Mouse (Mus musculus) ES-E14 (cell line): ENCODE measurements at regions not wholly inside any gene's neighbourhood (a gene's known extent, or its start where the extent isn't known, plus 50 kb on each side); places are given as distances from the start of the nearest gene placed in this dataset.

Experiments
- DNase-seq: peaks from one replicate; pipeline ENCODE4 v3.0.0-alpha.2; 2013; ENCODE audit warnings: low read depth, low spot score
- H3K27ac ChIP-seq: 2 replicates; pipeline ENCODE4 v1.5.1; 2012; ENCODE audit warnings: low read depth, mild to moderate bottlenecking, low read length, moderate library complexity, mixed read lengths; ENCODE audit not compliant: poor library complexity, insufficient read depth, severe bottlenecking
- H3K36me3 ChIP-seq: 2 replicates; pipeline ENCODE4 v1.6.1; 2012; ENCODE audit warnings: mild to moderate bottlenecking, low read length, moderate library complexity, mixed read lengths; ENCODE audit not compliant: control insufficient read depth, poor library complexity, insufficient read depth, severe bottlenecking
- H3K4me1 ChIP-seq, 2 experiments: fragments of 150-350 bp in 1 of 2; sonication (generic) in 1 of 2; 2 replicates each; pipeline ENCODE4 v1.6.1; 2012; ENCODE audit warnings: low read length in 2 of 2, mild to moderate bottlenecking in 1 of 2, mixed read lengths in 1 of 2; ENCODE audit not compliant: control insufficient read depth in 2 of 2, insufficient read depth in 2 of 2, poor library complexity in 1 of 2
- H3K4me3 ChIP-seq, 2 experiments: fragments of 150-350 bp in 1 of 2; sonication (generic) in 1 of 2; 2 replicates each; pipeline ENCODE4 v1.5.1; 2012; ENCODE audit warnings: low read length in 2 of 2, low read depth in 1 of 2, mild to moderate bottlenecking in 1 of 2, mixed read lengths in 1 of 2; ENCODE audit not compliant: insufficient read depth in 1 of 2, poor library complexity in 1 of 2, severe bottlenecking in 1 of 2
- H3K9ac ChIP-seq: 2 replicates; pipeline ENCODE4 v1.6.1; 2012; ENCODE audit warnings: low read depth, mild to moderate bottlenecking, low read length, mixed read lengths; ENCODE audit not compliant: poor library complexity, insufficient read depth, severe bottlenecking
- H3K9me3 ChIP-seq: fragments of 150-350 bp; sonication (generic); 2 replicates; pipeline ENCODE4 v1.6.1; 2012; ENCODE audit warnings: low read depth, mild to moderate bottlenecking, low read length; ENCODE audit not compliant: control insufficient read depth, insufficient read depth
- CHD2 ChIP-seq: IDR thresholded peaks from 2 replicates; pipeline ENCODE4 v1.6.1; 2014; ENCODE audit warnings: mild to moderate bottlenecking, low read depth, low read length, inconsistent platforms
- HCFC1 ChIP-seq: IDR thresholded peaks from 2 replicates; pipeline ENCODE4 v1.6.1; 2012; ENCODE audit warnings: low read length, inconsistent platforms, borderline replicate concordance; ENCODE audit not compliant: insufficient read depth
- MAFK ChIP-seq: IDR thresholded peaks from 2 replicates; pipeline ENCODE4 v1.6.1; 2014; ENCODE audit warnings: mild to moderate bottlenecking, low read depth, low read length, inconsistent platforms; ENCODE audit not compliant: insufficient read depth
- ZC3H11A ChIP-seq: IDR thresholded peaks from 2 replicates; pipeline ENCODE4 v1.6.1; 2012; ENCODE audit warnings: low read depth, mild to moderate bottlenecking, inconsistent platforms, low read length, borderline replicate concordance
- ZNF384 ChIP-seq: IDR thresholded peaks from 2 replicates; pipeline ENCODE4 v1.6.1; 2012; ENCODE audit warnings: low read depth, low read length, inconsistent platforms
- in situ Hi-C, 2 experiments: fragments of 600-800 bp; cut with MboI; formaldehyde crosslinking; loops; one replicate each; pipeline ENCODE4 v1.15.1; 2025; ENCODE audit warnings: low sequenced_read_pairs in 2 of 2, inconsistent platforms in 1 of 2; ENCODE audit not compliant: unreplicated experiment in 2 of 2

DNA sequence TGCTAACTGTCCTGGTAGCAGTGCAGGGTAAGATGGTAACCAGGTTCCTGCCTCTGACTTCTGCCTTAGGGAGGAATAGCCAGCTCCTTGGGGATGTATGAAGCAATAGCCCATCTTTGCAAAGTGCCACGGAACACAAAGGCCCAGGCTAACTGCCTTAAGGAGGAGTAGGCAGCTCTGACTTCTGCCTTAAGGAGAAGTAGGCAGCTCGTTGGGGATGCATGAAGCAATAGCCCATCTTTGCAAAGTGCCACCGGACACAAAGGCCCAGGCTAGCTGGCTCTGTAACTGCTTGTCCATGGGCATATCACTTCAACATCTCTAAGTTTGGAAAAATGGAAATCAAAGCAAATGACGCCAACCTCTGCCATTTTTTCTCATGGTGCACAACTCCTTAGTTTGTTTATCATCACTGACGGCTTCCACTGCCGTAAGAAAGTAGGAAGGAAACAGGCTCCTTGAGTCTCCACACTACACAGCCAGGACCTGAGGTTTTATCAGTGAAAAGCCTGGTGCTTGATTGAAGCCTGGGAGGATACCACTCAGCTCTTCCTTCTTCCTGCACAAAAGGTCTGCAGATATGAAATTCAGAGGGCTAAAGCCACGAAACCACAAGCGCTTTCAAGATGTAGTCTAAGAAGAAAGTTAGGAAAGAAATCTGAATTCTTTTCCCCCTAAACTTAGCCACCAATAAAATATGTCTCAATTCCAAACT is 74.4 kb upstream of the Lpp start:
- H3K4me1 ChIP-seq: no peaks in the 10 kb centered on the region
- no peak overlapping the region for H3K27ac ChIP-seq
- DNase-seq: no peak
- in situ Hi-C loops: loop anchor here in 1 of 2 experiments (25.0 kb wide), 1 partner anchor 332 kb away; the partner anchor contains the start of genes Bcl6 and Gm37419
- no peak for TF ChIP-seq MAFK
- no peak for TF ChIP-seq ZNF384
- TF ChIP-seq HCFC1: no peak
- TF ChIP-seq ZC3H11A: no peak
- TF ChIP-seq CHD2: no peak
- H3K4me3 ChIP-seq: no peak overlapping the region
- H3K36me3 ChIP-seq: no peaks in the 10 kb centered on the region
- no peaks in the 10 kb centered on the region for H3K9me3 ChIP-seq
- H3K9ac ChIP-seq: no peak overlapping the region

DNA sequence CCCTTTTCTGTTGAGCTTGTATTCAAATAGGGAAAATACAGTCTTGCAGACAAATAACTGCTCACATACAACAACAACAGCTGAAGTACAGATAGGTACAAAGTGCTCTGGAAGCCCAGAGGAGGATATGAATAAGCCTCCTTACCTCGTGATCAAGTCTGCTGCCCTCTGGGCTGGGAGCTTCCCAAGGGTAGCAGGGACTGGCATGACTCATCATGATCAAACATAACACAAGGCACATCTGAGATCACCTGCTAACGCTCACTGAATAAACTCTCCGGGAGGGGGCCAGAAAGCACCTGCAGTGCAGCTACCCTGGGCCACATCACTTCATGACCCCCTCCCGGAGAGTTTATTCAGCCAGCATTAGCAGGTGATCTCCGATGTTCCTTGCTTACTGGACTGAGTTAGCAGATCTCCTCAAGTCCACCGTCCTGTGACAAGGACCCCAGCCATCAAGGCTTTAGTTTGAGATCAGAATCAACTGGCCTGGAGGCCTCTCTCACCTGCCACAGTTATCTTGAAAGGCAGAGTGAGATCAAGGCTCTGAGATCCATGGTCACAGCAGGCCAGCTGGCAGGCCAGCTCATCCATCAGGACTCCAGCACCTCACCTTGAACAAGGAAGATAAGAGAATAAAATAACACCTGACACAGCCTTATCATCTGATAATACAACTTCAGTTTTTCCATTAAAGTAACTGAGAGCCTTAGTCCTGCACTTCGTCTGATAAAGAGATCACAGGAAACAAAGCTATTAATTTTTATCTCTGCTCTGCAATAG is 79.6 kb upstream of the Lpp start:
- in situ Hi-C loops: loop anchor here in 1 of 2 experiments (25.0 kb wide), 1 partner anchor 326 kb away; the partner anchor contains the start of genes Bcl6 and Gm37419
- no peak for DNase-seq
- TF ChIP-seq MAFK (no peak), ZNF384 (no peak), HCFC1 (no peak), ZC3H11A (no peak), CHD2 (no peak)
- Histone ChIP-seq H3K4me1 (no peaks in the 10 kb centered on the region), H3K9ac (no peak overlapping the region), H3K27ac (no peak overlapping the region), H3K9me3 (no peaks in the 10 kb centered on the region), H3K36me3 (no peaks in the 10 kb centered on the region), H3K4me3 (no peak overlapping the region)

DNA sequence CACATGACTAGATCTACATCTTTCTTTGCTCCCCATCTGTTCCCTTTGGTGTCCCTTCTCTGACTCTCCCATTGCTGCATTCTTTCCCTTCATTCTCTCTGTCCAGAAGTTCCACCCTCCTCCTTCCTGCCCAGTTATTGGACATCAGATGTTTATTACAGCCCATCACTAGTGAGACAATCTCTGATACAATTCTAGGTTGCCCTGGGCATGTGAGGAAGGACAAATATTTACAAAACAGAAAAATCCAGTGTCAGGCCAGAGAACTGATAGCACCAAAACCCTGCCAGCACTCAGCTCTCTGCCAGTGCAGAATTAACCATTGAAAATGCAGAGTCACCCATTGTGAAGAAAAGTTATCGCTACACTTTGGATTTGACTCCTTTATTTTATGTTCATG is 87.9 kb upstream of the Lpp start:
- no peak overlapping the region for H3K27ac ChIP-seq
- no peak for DNase-seq
- no peak overlapping the region for H3K4me3 ChIP-seq
- no peaks in the 10 kb centered on the region for H3K9me3 ChIP-seq
- no peaks in the 10 kb centered on the region for H3K36me3 ChIP-seq
- no peaks in the 10 kb centered on the region for H3K4me1 ChIP-seq
- no peak overlapping the region for H3K9ac ChIP-seq
- in situ Hi-C loops: loop anchor here in 1 of 2 experiments (25.0 kb wide), 1 partner anchor 318 kb away; the partner anchor contains the start of genes Bcl6 and Gm37419
- TF ChIP-seq ZNF384 (no peak), HCFC1 (no peak), MAFK (no peak), CHD2 (no peak), ZC3H11A (no peak)

DNA sequence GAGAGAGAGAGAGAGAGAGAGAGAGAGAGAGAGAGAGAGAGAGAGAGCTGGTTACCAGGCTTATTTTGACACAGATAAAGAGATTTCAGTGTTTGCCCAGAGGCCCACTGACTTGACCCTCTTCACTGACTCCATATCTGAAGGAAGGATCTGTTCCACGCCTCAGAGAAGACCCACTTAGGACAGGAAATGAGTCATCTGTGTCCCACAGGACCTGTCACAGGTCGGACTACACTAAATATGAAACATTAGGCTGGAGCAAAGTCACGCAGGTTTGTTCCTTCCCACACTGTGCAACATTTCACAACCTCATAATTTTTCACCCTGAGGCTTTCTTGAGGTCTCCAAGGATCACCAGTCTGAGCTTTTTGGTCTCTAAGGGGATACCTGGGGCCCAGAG is 96.5 kb upstream of the Lpp start:
- no peaks in the 10 kb centered on the region for H3K9me3 ChIP-seq
- in situ Hi-C loops: no loop called here

More for the DNA sequence above, 96.5 kb upstream of the Lpp start:
- Histone ChIP-seq H3K36me3 (no peaks in the 10 kb centered on the region), H3K9ac (no peak overlapping the region), H3K4me1 (no peaks in the 10 kb centered on the region), H3K4me3 (no peak overlapping the region), H3K27ac (no peak overlapping the region)
- no peak for DNase-seq
- no peak for TF ChIP-seq HCFC1
- TF ChIP-seq ZC3H11A: no peak
- no peak for TF ChIP-seq MAFK
- TF ChIP-seq ZNF384: no peak
- no peak for TF ChIP-seq CHD2
